Comparison of ENCODE assay signal across 10 mouse cellular contexts in the genomic region with DNA sequence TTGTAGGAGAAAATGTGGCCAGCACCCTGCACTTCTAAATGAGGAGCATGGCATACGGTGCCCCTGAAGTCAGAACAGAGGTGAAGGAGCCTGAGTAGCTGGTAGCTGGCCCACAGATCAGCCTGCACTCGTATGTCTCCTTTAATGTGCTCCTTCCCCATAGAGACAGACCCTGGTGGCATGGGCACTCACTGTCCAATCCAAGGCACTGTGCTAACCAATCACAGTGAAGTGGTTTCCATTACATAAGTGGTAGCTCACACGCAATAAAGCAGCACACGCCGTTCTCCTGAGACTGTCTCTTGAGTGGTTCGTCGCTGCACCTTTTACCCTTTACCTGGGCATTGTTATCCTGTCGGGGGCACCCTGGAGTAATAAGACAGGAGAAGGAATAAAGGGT.
"Had no signal": no experiment of that assay in that cellular context is flagged by ENCODE, and none has a peak within 500 bp of the region (broad histone marks: within the 10 kb centered on the region; RNA-seq: fewer than 3 reads in every experiment).

No protein-coding gene starts in this region.

- ATAC-seq: intestine, embryonic 16.5 days; midbrain, embryonic 15.5 days had no signal

- DNase-seq: kidney, adult 2 months; kidney, postnatal 14 days; lung, embryonic 14.5 days; thymus, adult 18-20 months; thymus, postnatal 14 days had no signal

- H3K4me3 ChIP-seq: kidney, embryonic 15.5 days; limb, embryonic 12.5 days; midbrain, embryonic 15.5 days; neural tube, embryonic 12.5 days had no signal

- H3K4me1 ChIP-seq: kidney, embryonic 15.5 days; limb, embryonic 12.5 days; midbrain, embryonic 15.5 days; neural tube, embryonic 12.5 days had no signal
